Mouse (Mus musculus) heart, embryonic 11.5 days (tissue): Measurements from ENCODE around the gene Epha7. TPM values are rescaled to one million over a fixed set of nuclear protein-coding genes. Genes with fewer than 3 reads are reported as not detected.
A peak's percentile ranks its signal among the peaks of the same experiment; 100 is the strongest.

Experiments
- ATAC-seq: fragments of 200-750 bp; cut with Nextera tagmentation; replicated peaks from 2 replicates; pipeline ENCODE4 v1.8.0; 2017; ENCODE audit warnings: moderate library complexity; ENCODE audit not compliant: insufficient number of reproducible peaks, low FRiP score, low TSS enrichment
- H3K27ac ChIP-seq: fragments of 300-500 bp; sonication (generic); 2 replicates; pipeline ENCODE4 v1.5.1; 2014; ENCODE audit warnings: mild to moderate bottlenecking, low read depth, low read length
- H3K27me3 ChIP-seq: fragments of 300-500 bp; sonication (generic); 2 replicates; pipeline ENCODE4 v1.6.1; 2014; ENCODE audit warnings: mild to moderate bottlenecking, low read length, mixed read lengths; ENCODE audit not compliant: control insufficient read depth, insufficient read depth
- H3K36me3 ChIP-seq: fragments of 300-500 bp; sonication (generic); 2 replicates; pipeline ENCODE4 v1.6.1; 2014; ENCODE audit warnings: mild to moderate bottlenecking, low read length, moderate library complexity, mixed read lengths; ENCODE audit not compliant: control insufficient read depth, insufficient read depth
- H3K4me1 ChIP-seq: fragments of 300-500 bp; sonication (generic); 2 replicates; pipeline ENCODE4 v1.6.1; 2014; ENCODE audit warnings: low read length; ENCODE audit not compliant: control insufficient read depth, insufficient read depth
- H3K4me2 ChIP-seq: fragments of 300-500 bp; sonication (generic); 2 replicates; pipeline ENCODE4 v1.6.1; 2014; ENCODE audit warnings: mild to moderate bottlenecking, moderate library complexity
- H3K4me3 ChIP-seq: fragments of 300-500 bp; sonication (generic); 2 replicates; pipeline ENCODE4 v1.5.1; 2014; ENCODE audit warnings: low read depth, low read length
- H3K9ac ChIP-seq: fragments of 300-500 bp; sonication (generic); 2 replicates; pipeline ENCODE4 v1.6.1; 2014; ENCODE audit warnings: mild to moderate bottlenecking, low read depth, low read length, moderate library complexity
- H3K9me3 ChIP-seq: fragments of 300-500 bp; sonication (generic); replicated peaks from 2 replicates; pipeline ENCODE4 v1.6.1; 2016; ENCODE audit warnings: low read length; ENCODE audit not compliant: control insufficient read depth
- WGBS: fragments of 180-500 bp; shearing (Covaris S2); extraction: QIAGEN DNeasy Blood & Tissue Kit; methylation state at CpG from one replicate; pipeline ENCODE4 v1.1.7; 2014; ENCODE audit not compliant: insufficient replicate concordance; 5-methylcytosine and 5-hydroxymethylcytosine counted together
- polyA plus RNA-seq: library from polyadenylated mRNA; unstranded; fragments of >200 nt; fragmentation: Nextera tagmentation; extraction: Ambion mirVana; gene quantifications from 2 replicates; pipeline ENCODE4 v1.2.1, GENCODE M21; 2014

The Epha7 gene
- polyA plus RNA-seq: 46.9 and 52.5 TPM in 2 replicates

DNA sequence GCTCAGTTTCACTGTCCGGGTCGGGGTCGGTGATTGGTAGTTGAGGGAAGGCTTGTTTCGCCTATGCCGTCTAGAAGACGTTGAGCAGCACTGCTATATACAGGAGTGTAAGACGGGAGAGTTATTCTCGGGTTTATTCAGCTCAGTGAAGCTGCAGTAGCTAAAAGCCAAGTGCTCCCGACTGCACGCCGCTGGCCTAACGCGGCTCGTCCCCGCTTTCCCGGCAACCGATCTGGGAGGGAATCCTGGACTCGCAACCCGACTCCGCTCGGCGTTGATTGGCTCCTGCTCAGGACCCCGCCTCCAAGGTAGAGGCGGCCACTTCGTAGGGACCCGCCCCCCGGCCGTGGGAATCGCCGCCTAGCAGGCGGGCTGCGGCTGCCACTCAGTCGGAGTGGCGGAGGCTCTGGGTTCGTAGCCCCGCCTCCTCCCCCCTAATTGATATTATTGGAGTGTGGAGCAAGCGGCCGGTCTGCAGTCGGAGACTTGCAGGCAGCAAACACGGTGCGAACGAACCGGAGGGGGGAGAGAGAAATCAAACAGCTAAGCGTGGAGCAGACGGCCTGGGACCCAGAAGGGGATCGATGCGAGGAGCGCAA is at the start of gene Epha7:
Gene Epha7, plus strand, starts transcription at position 441 of the 599 bp plus-strand sequence.
- Histone ChIP-seq H3K4me2 (peak within 1 kb of the TSS; percentile 64), H3K36me3 (no peaks in the 10 kb centered on the region), H3K27me3 (no peaks in the 10 kb centered on the region), H3K9me3 (no peaks in the 10 kb centered on the region), H3K9ac (peak within 1 kb of the TSS; percentile 93), H3K4me1 (no peaks in the 10 kb centered on the region), H3K4me3 (peak within 1 kb of the TSS; percentile 78), H3K27ac (peak within 1 kb of the TSS; percentile 91)
- ATAC-seq: peak; percentile 95
- 0% methylated on average over 48 of the region's 48 CpGs for WGBS

DNA sequence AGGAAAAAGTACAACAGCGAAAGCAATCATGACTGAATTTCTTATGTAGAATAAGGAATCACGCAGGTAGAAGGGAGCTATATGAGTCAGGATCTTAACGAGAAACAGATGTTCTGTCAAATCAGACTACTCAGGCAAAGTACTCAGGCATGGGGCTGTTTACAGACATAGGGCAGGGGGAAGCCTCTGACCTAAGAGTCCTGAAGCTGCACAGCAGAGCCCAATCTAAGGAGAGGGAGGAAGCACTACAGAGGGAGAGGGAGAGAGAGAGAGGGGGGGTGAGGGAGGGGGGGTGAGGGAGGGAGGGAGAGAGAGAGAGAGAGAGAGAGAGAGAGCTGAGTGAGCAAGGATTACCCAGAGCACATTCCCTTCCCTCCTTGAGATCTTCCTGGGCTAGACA is 29.0 kb upstream of the Epha7 start:
- no peak overlapping the region for H3K27ac ChIP-seq

DNA sequence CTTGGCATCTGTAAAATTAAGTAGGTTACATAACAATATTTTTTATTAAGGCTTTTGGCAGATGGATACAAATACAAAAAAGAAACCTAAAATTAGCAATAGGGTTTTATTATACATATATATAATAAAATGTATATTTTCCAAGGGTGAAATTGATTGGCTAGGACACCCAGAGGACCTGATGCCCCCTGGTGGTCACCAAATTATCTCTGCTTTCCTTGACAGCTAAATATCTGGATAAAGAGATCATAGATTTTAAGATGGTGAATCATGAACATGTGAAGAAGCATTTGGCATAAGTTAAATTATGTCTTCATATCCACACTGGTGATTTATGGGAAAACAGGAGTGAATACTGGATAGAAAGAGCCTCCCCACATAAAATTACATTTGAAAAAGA is 4.1 kb upstream of the Epha7 start:
- ATAC-seq: no peak
- Histone ChIP-seq H3K9me3 (no peaks in the 10 kb centered on the region), H3K36me3 (no peaks in the 10 kb centered on the region), H3K9ac (no peak overlapping the region), H3K4me2 (no peak overlapping the region), H3K27ac (no peak overlapping the region), H3K4me3 (no peak overlapping the region), H3K27me3 (no peaks in the 10 kb centered on the region), H3K4me1 (no peaks in the 10 kb centered on the region)

More for the DNA sequence above, 29.0 kb upstream of the Epha7 start:
- Histone ChIP-seq H3K4me1 (no peaks in the 10 kb centered on the region), H3K4me2 (no peak overlapping the region), H3K9me3 (no peaks in the 10 kb centered on the region), H3K27me3 (no peaks in the 10 kb centered on the region), H3K9ac (no peak overlapping the region), H3K36me3 (no peaks in the 10 kb centered on the region), H3K4me3 (no peak overlapping the region)
- ATAC-seq: no peak
- 31% methylated on average over 3 of the region's 3 CpGs for WGBS

DNA sequence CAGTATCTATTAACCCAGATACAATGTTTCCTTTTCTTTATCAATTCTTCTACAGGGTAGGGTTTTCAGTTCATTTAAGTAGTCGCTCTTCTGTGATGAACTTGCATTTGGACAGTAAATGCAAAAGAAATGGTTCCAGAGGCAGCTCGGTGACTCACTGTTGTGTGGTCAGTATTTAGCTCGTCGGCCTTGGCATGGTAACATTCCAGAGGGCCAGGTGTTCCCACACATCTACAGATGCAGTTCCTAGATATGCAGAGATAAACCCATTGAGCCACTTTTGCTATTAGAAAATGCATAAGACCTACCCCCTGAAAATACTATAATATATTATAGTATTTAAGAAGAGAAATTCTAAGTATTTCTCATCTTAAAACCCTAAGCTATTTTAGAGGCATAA is 3.2 kb upstream of the Epha7 start:
- Histone ChIP-seq H3K9ac (no peak overlapping the region), H3K36me3 (no peaks in the 10 kb centered on the region), H3K9me3 (no peaks in the 10 kb centered on the region), H3K27me3 (no peaks in the 10 kb centered on the region), H3K4me2 (no peak overlapping the region), H3K4me1 (no peaks in the 10 kb centered on the region), H3K4me3 (no peak overlapping the region), H3K27ac (no peak overlapping the region)
- ATAC-seq: no peak
- 66% methylated on average over 4 of the region's 4 CpGs for WGBS

DNA sequence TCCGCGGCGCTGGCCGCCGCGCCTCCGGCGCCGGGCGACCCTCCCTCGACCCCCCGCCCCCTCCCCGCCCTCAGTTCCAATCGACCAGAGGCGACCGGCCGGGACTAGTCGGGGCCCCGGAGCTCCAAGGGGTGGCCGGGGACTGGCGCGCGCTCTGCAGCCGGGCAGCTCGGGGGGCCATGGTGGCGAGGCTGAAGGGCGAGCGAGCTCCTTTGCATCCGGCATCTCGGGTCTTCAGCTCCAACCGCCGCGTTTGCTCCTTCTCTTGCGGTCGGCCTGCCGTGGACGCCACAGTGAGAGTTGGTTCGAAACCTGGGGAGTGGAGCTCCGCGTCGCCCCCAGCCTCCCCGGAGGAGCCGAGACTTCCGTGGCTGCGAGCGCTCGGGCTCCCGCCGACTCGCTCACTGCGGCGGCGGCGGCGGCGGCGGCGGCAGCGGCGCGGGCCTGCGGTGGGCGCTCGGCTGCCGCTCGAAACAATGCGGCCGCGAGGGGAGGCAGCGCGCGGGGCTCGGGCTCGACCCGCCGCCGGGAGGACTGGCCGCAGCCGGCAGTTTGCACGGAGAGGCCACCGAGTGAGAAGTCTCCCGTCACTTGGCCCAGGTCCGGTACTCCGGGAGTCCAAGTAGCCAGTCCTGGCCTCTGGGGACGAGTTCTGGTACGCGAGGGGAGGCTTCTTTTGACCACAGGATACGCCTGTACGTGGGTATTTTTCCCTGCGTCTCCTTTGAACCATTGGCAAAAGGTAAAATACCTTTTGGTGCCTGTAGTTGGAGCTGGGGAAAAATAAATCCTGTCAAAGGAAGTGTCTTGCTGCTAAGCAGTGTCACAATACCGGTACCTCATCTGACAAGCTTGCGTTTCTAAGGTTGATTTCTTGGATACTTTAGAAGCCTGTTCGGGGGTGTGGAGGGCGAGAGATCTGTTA is 882 bp downstream of the Epha7 start:
- peak; percentile 40 for ATAC-seq
- Histone ChIP-seq H3K27ac (peak overlapping the region; percentile 91), H3K27me3 (no peaks in the 10 kb centered on the region), H3K4me2 (peak overlapping the region; percentile 64), H3K4me3 (peak overlapping the region; percentile 78), H3K9ac (peak overlapping the region; percentile 93), H3K9me3 (no peaks in the 10 kb centered on the region), H3K4me1 (no peaks in the 10 kb centered on the region), H3K36me3 (no peaks in the 10 kb centered on the region)
- under 1% methylated on average over 90 of the region's 94 CpGs for WGBS

DNA sequence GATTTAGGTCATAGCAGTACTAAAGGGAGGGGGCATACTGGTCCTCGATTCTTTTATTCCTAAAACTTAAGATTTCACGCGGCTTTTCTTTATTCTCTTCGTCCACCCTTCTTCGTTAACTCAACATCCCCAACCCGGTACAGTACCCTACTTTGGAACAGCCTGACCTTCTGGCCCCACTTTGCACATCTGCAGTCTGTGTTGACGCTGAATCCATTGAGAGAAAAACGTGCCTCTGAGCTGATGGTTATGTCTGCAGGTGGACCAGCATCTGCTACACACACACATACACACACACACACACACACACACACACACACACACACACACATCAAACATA is 1.5 kb downstream of the Epha7 start:
- peak overlapping the region; percentile 91 for H3K27ac ChIP-seq
- H3K4me3 ChIP-seq: peak overlapping the region; percentile 78
- no peak for ATAC-seq
- H3K27me3 ChIP-seq: no peaks in the 10 kb centered on the region
- 1% methylated on average over 8 of the region's 8 CpGs for WGBS
- H3K4me1 ChIP-seq: no peaks in the 10 kb centered on the region
- H3K4me2 ChIP-seq: peak overlapping the region; percentile 64
- H3K36me3 ChIP-seq: no peaks in the 10 kb centered on the region
- no peaks in the 10 kb centered on the region for H3K9me3 ChIP-seq
- H3K9ac ChIP-seq: peak overlapping the region; percentile 93

DNA sequence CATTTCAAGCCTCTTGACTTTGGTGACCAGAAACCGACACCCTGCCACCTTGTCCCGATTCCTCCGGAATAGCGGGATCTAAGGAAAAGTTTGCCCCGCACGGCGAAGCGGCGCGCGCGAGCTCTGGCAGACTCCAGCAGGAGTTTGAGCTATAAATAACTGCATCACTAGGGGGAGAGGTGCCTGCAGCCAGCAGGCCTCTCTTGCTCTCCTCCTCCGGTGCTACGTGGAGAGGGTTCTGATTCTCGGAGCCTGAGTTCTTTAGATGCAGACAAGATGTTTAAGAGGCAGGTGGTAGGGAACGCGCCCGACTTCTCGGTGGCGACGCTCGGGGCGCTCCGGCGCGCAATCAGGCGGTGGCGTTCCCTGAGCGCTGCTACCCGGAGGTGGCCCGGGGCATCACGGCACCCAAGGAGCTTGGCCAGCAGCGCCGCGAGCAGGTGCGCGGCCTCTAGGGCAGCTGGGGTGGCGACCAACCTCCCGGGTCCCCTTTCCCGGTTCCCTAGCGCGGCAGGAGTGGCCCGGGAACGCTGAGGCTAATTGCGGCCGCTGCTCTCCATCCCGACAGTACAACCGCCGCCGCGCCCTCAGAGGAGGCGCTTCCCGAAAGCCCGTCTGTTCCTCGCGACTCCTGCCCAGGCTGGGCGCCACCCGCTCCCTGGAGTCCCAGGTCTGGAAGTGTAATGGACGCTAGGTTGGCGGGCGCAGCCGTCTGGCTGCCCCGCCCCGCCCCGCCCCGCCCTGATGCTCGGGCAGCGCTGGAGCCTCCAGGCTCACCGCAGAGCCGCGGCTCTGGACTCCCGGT is 2.1 kb downstream of the Epha7 start:
- Histone ChIP-seq H3K27me3 (no peaks in the 10 kb centered on the region), H3K4me1 (no peaks in the 10 kb centered on the region), H3K36me3 (no peaks in the 10 kb centered on the region), H3K9me3 (no peaks in the 10 kb centered on the region), H3K27ac (peak overlapping the region; percentile 91), H3K4me3 (peak overlapping the region; percentile 78), H3K4me2 (peak overlapping the region; percentile 64), H3K9ac (peak overlapping the region; percentile 93)
- WGBS: under 1% methylated on average over 72 of the region's 72 CpGs
- ATAC-seq: peak; percentile 64

DNA sequence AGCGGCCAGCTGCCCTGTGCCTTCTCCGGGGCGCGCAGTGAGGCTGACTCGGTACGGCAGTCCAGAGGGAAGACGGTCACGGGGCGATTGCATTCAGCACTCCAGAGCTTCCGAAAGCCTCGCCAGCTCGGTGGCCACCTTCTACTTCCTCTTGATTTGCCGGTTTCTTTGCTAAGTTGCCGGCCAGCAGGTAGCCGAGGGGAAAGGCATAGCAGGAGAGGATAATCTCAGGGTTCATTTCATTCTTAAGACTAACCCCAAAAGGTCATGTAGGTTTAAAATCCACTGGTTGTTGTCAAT is 2.6 kb downstream of the Epha7 start:
- WGBS: 2% methylated on average over 15 of the region's 15 CpGs
- Histone ChIP-seq H3K27ac (peak overlapping the region; percentile 91), H3K27me3 (no peaks in the 10 kb centered on the region), H3K9ac (peak overlapping the region; percentile 93), H3K4me3 (peak overlapping the region; percentile 78), H3K4me1 (no peaks in the 10 kb centered on the region), H3K9me3 (no peaks in the 10 kb centered on the region), H3K4me2 (peak overlapping the region; percentile 64), H3K36me3 (no peaks in the 10 kb centered on the region; the same call in 1 of the 2 replicates)
- no peak for ATAC-seq
